Mouse (Mus musculus) testis, adult 2 months (tissue): Measurements from ENCODE around the gene Mark3.

ENCODE experiments used
- CTCF ChIP-seq: fragments of 200-500 bp; IDR thresholded peaks from 2 replicates; pipeline ENCODE4 v1.5.1; 2012; ENCODE audit warnings: low read depth, mild to moderate bottlenecking, inconsistent platforms, low read length, moderate library complexity; ENCODE audit not compliant: control insufficient read depth, insufficient read depth, insufficient replicate concordance
- POLR2A ChIP-seq: fragments of 200-500 bp; IDR thresholded peaks from 2 replicates; pipeline ENCODE4 v1.6.1; 2012; ENCODE audit warnings: low read depth, mild to moderate bottlenecking, inconsistent platforms, low read length, moderate library complexity; ENCODE audit not compliant: control insufficient read depth

- no peak for TF ChIP-seq POLR2A
- TF ChIP-seq CTCF: no peak
These were observed 86.3 kb downstream of the Mark3 start for GRCm38 (mm10) chr12:111660628-111661027.
